Mouse (Mus musculus): ENCODE measurements around the gene Gm49721. TPM values are rescaled to one million over a fixed set of nuclear protein-coding genes. Genes with fewer than 3 reads are reported as not detected.
"Not testable (repeated sequence)": the region's sequence is repeated elsewhere in the genome, so short reads cannot be mapped to it uniquely, and the experiment has no call there.

Gm49721 gene
- total and polyA plus RNA-seq, 2 experiments from 2014 or later: 0.22 to 4.6 TPM

DNA sequence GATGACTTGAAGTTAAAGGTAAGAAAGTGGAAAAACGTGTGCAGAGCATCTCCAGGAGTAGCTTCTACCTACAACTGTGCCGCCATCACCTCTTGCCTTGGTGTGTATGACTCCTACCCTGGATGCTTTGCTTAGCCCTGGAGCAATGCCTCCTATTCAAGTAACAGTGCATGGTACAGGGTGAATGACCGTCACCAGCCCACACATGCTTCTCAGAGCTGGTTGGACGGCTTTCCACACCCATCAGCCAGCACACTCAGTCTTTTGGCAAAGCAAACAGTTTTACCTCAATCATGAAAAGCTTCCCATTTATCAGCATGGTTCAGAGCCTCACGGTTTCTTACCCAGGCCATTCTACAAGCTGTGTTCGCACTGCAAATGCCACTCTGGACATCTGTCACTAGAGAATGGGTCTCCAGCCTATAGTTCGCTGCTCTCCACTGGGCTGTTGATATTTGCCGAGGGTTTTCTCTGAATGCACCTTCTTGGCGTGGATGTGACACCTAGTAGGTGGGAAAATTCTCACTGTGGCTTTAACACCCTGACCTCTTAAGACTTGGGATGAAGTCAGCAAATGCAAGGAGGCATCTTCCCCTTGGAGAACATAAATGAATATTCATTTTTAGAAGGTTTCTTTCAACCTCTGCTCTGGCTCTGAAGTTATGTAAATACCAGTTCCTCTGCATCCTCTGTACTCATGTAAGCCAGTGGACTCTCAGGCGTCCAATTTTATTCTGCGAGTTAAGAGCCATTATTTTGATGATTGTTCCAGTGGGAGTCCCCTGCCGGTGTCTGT is 23.3 kb downstream of the Gm49721 start:
- not testable (repeated sequence) for H3K27me3 ChIP-seq (ENCODE audit: insufficient read depth, low read length); H3K4me3 ChIP-seq (ENCODE audit: low read depth, low read length); H3K4me1 ChIP-seq (ENCODE audit: insufficient read depth, low read length); H3K27ac ChIP-seq (ENCODE audit: low read depth, low read length); H3K9me3 ChIP-seq (ENCODE audit: low read length); ATAC-seq (ENCODE audit: low FRiP score); H3K9ac ChIP-seq (replicated peaks; ENCODE audit: low read length, poor library complexity, severe bottlenecking); H3K36me3 ChIP-seq (ENCODE audit: insufficient read depth, low read length); DNase-seq (ENCODE audit: low spot score); H3K4me2 ChIP-seq (ENCODE audit: low read depth, low read length, poor library complexity, severe bottlenecking)
- WGBS: 81% methylated on average over 8 of the region's 12 CpGs

DNA sequence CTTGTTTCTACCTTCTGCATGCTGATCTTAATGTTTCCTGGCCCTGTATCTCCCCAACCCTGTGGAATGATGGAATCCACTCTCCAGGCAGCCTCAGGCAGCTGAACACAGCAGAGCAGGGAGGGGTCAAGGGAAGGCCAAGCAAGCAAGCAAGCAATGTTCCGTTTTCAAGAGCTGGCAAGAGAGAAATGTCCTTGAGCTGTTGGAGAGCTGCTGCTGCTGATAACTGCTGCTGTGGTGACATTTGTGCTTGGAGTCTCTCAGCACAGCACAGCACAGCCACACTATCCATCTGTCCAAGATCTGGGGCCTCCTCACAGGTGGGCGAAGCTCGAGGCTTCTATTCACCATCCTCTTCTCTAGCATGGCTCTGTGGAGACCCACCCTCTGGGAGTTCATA is 24.7 kb downstream of the Gm49721 start:
- not testable (repeated sequence) for H3K36me3 ChIP-seq (ENCODE audit: insufficient read depth, low read length); H3K9me3 ChIP-seq (ENCODE audit: low read length); H3K27ac ChIP-seq (ENCODE audit: low read depth, low read length); H3K4me2 ChIP-seq (ENCODE audit: low read depth, low read length, poor library complexity, severe bottlenecking); ATAC-seq (ENCODE audit: low FRiP score); H3K4me3 ChIP-seq (ENCODE audit: low read depth, low read length); H3K27me3 ChIP-seq (ENCODE audit: insufficient read depth, low read length); H3K9ac ChIP-seq (replicated peaks; ENCODE audit: low read length, poor library complexity, severe bottlenecking); H3K4me1 ChIP-seq (ENCODE audit: insufficient read depth, low read length); DNase-seq (ENCODE audit: low spot score)
- no CpG with 5 or more reads among the region's 3 CpGs for WGBS

DNA sequence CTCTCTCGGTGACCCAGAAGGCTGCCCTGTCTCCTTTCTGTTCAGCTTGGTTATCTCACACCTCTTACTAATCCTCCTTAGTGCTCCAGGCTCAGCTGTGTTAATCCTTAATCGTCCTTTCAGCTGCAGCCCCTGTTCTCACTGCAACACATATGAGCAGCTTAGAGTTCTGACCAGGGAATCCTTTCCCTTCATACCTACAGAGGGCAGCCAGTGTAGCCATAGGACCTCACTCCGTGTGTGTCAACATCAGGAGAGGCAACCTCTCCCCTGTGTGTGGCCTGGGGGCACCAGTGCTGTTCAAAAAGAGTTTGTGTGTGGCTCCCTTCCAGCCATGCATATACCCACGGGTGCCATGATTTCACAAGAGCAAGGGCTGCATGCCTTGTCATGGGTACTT is 26.9 kb downstream of the Gm49721 start:
- H3K9ac ChIP-seq (replicated peaks; ENCODE audit: low read length, poor library complexity, severe bottlenecking): not testable (repeated sequence)

DNA sequence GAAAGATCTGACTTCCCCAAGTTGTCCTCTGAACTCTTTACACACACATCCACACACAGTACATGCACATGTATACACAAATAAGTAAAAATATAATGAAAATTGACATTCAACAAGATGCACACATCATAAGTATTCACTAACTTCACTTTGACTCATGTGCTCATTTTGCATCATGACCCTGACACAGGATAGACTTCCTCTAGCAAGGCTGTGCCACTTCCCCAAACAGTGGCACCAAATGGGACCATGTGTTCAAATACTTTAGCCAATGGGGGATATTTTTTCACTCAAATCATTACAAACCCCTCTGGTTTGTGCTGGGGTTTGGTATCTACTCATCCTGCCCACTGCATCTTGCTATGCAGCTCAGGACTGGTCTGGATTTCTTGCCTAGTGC is 30.2 kb downstream of the Gm49721 start:
- H3K4me2 ChIP-seq (ENCODE audit: low read depth, low read length, poor library complexity, severe bottlenecking); H3K9ac ChIP-seq (replicated peaks; ENCODE audit: low read length, poor library complexity, severe bottlenecking); H3K27me3 ChIP-seq (ENCODE audit: insufficient read depth, low read length); DNase-seq (ENCODE audit: low spot score); H3K4me3 ChIP-seq (ENCODE audit: low read depth, low read length); H3K9me3 ChIP-seq (ENCODE audit: low read length); H3K4me1 ChIP-seq (ENCODE audit: insufficient read depth, low read length); ATAC-seq (ENCODE audit: low FRiP score); H3K36me3 ChIP-seq (ENCODE audit: insufficient read depth, low read length); H3K27ac ChIP-seq (ENCODE audit: low read depth, low read length): not testable (repeated sequence)

More for the DNA sequence above, 26.9 kb downstream of the Gm49721 start:
- not testable (repeated sequence) for H3K4me2 ChIP-seq (ENCODE audit: low read depth, low read length, poor library complexity, severe bottlenecking); H3K4me3 ChIP-seq (ENCODE audit: low read depth, low read length); H3K9me3 ChIP-seq (ENCODE audit: low read length); H3K4me1 ChIP-seq (ENCODE audit: insufficient read depth, low read length); H3K36me3 ChIP-seq (ENCODE audit: insufficient read depth, low read length); H3K27me3 ChIP-seq (ENCODE audit: insufficient read depth, low read length); ATAC-seq (ENCODE audit: low FRiP score); DNase-seq (ENCODE audit: low spot score); H3K27ac ChIP-seq (ENCODE audit: low read depth, low read length)
- 32% methylated on average over 2 of the region's 4 CpGs for WGBS

DNA sequence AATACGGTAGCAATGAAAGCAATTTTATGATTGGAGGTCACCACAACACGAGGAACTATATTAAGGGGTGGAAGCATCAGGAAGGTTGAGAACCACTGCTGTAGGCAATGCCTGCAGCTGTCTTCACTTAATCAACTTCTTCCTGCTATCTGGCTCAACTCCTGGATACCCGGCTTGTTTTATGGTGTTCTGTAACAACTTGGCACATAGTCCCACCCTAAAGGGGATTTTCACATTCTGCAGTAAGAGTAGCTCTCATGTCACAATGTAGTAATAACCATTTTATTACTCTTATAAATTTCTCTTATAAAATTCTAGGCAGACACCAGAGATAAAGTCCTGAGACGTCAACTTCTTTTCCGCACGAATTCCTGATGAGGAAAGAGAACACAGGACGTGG is 30.7 kb downstream of the Gm49721 start:
- WGBS: no CpG with 5 or more reads among the region's 7 CpGs
- not testable (repeated sequence) for H3K4me3 ChIP-seq (ENCODE audit: low read depth, low read length); H3K4me2 ChIP-seq (ENCODE audit: low read depth, low read length, poor library complexity, severe bottlenecking); DNase-seq (ENCODE audit: low spot score); H3K36me3 ChIP-seq (ENCODE audit: insufficient read depth, low read length); H3K9ac ChIP-seq (replicated peaks; ENCODE audit: low read length, poor library complexity, severe bottlenecking); H3K27ac ChIP-seq (ENCODE audit: low read depth, low read length); ATAC-seq (ENCODE audit: low FRiP score); H3K9me3 ChIP-seq (ENCODE audit: low read length); H3K27me3 ChIP-seq (ENCODE audit: insufficient read depth, low read length); H3K4me1 ChIP-seq (ENCODE audit: insufficient read depth, low read length)

DNA sequence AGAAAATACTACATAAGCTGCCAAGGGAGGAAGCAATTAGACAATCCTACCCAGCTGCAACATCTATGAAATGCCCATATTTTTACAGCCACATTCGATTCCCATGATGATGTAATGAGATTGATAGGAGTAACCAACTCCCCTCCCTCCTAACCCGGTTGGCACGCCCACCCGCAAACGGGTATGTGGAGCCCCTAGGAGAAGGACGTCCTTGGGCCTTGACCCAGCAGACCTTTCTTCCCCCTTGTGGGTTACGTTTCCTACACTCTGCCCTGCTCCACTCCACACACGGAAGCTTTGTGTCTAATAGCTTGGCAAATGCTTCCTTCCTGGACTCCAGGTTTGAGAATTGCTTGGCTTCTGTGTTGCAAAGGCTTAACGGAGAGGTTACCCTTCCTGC is 31.2 kb downstream of the Gm49721 start:
- 78% methylated on average over 4 of the region's 9 CpGs for WGBS
- not testable (repeated sequence) for H3K9me3 ChIP-seq (ENCODE audit: low read length); H3K9ac ChIP-seq (replicated peaks; ENCODE audit: low read length, poor library complexity, severe bottlenecking); H3K4me3 ChIP-seq (ENCODE audit: low read depth, low read length); ATAC-seq (ENCODE audit: low FRiP score); H3K4me1 ChIP-seq (ENCODE audit: insufficient read depth, low read length); DNase-seq (ENCODE audit: low spot score); H3K4me2 ChIP-seq (ENCODE audit: low read depth, low read length, poor library complexity, severe bottlenecking); H3K27ac ChIP-seq (ENCODE audit: low read depth, low read length); H3K36me3 ChIP-seq (ENCODE audit: insufficient read depth, low read length); H3K27me3 ChIP-seq (ENCODE audit: insufficient read depth, low read length)

DNA sequence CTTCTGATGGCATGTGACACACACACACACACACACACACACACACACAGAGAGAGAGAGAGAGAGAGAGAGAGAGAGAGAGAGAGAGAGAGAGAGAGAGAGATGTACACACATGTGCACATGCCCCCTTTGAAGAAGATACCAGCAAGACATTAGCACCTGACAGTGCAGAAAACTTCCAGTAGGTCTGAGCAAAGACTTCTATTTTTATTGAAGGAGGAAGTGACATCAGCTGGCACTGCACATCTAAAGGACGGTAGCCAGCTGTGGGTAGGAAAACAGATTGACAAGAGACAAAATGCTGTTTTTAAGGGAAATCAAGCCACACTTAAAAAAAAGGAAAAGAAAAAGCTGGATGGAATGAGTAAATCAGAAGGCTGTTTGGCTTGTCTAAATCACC is 35.5 kb downstream of the Gm49721 start:
- H3K27me3 ChIP-seq (ENCODE audit: insufficient read depth, low read length); DNase-seq (ENCODE audit: low spot score); ATAC-seq (ENCODE audit: low FRiP score); H3K4me1 ChIP-seq (ENCODE audit: insufficient read depth, low read length); H3K36me3 ChIP-seq (ENCODE audit: insufficient read depth, low read length); H3K27ac ChIP-seq (ENCODE audit: low read depth, low read length); H3K4me3 ChIP-seq (ENCODE audit: low read depth, low read length); H3K4me2 ChIP-seq (ENCODE audit: low read depth, low read length, poor library complexity, severe bottlenecking); H3K9ac ChIP-seq (replicated peaks; ENCODE audit: low read length, poor library complexity, severe bottlenecking); H3K9me3 ChIP-seq (ENCODE audit: low read length): not testable (repeated sequence)
- WGBS: no CpG with 5 or more reads among the region's 1 CpGs

DNA sequence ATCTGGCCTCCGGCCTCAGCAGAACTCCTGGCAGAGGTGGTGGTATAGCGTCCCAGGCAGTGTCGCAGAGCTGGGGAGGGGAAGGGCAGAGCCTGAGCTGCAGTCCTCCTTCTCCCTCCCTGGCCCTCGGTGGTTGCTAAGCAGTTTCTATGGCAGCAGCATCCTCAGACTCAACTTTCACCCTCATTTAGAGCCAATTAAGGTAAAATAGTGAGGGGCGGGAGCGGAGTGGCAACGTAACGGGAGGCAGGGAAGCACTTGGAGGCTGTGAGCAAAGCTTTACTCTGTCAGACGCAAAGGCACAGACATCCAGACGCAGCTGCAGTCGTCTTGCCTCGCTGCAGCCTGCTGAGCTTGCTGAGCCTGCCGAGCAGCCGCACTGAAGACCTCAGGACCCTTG is 46.6 kb downstream of the Gm49721 start, which contains the start of gene Gm1604a:
TSS of gene Gm1604a (plus strand) at position 312 of the 400 bp plus-strand sequence.
- H3K4me2 ChIP-seq (ENCODE audit: low read depth, low read length, poor library complexity, severe bottlenecking); H3K4me1 ChIP-seq (ENCODE audit: insufficient read depth, low read length); H3K9ac ChIP-seq (replicated peaks; ENCODE audit: low read length, poor library complexity, severe bottlenecking); H3K36me3 ChIP-seq (ENCODE audit: insufficient read depth, low read length); H3K27ac ChIP-seq (ENCODE audit: low read depth, low read length); DNase-seq (ENCODE audit: low spot score); H3K4me3 ChIP-seq (ENCODE audit: low read depth, low read length); H3K27me3 ChIP-seq (ENCODE audit: insufficient read depth, low read length); H3K9me3 ChIP-seq (ENCODE audit: low read length): not testable (repeated sequence)
- WGBS: 2% methylated on average over 6 of the region's 14 CpGs
- ATAC-seq (ENCODE audit: low FRiP score): peak; percentile 69

DNA sequence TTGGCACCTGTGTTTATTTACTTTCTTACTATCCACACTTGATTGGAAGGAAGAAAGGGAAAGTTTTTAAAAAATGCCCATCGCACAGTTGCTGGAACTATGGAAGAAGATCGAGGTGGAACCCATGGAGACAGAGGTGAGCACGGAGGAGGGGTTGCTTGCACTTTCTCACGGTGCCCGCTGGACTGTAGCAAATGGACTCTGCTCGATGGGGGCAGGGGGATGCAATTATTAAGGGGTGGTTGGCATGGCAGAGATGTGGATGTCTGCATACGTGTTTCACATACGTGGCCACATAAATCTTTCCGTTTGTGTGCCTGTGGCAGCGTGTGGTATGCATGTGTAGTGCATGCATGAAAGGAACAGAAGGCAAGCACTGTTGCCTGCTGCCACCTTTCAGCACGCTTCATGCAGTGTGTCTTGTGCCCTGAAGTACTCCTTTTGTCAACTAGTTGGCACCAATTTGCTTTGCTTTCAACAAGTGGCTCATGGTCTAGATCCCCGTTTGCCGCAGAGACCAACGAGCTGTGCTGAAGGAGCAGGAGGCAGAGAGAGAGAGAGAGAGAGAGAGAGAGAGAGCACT is 47.2 kb downstream of the Gm49721 start:
- H3K4me2 ChIP-seq (ENCODE audit: low read depth, low read length, poor library complexity, severe bottlenecking); H3K9me3 ChIP-seq (ENCODE audit: low read length); DNase-seq (ENCODE audit: low spot score); H3K27ac ChIP-seq (ENCODE audit: low read depth, low read length); H3K9ac ChIP-seq (replicated peaks; ENCODE audit: low read length, poor library complexity, severe bottlenecking); H3K36me3 ChIP-seq (ENCODE audit: insufficient read depth, low read length); H3K4me1 ChIP-seq (ENCODE audit: insufficient read depth, low read length); H3K4me3 ChIP-seq (ENCODE audit: low read depth, low read length); H3K27me3 ChIP-seq (ENCODE audit: insufficient read depth, low read length): not testable (repeated sequence)
- peak; percentile 73 for ATAC-seq (ENCODE audit: low FRiP score)
- 26% methylated on average over 3 of the region's 14 CpGs for whole genome bisulfite sequencing

Data from midbrain, postnatal 0 days (tissue).